Mouse (Mus musculus) embryonic fibroblast, embryonic 13.5 days (primary cell): ENCODE measurements at regions not wholly inside any gene's neighbourhood (a gene's known extent, or its start where the extent isn't known, plus 50 kb on each side); places are given as distances from the start of the nearest gene placed in this dataset.
A peak's percentile ranks its signal among the peaks of the same experiment; 100 is the strongest.

Experiments used
- H3K27ac ChIP-seq: 2 replicates; pipeline ENCODE4 v1.5.1; 2012; ENCODE audit warnings: low read length, control low read depth, inconsistent platforms; ENCODE audit not compliant: insufficient read depth
- H3K4me1 ChIP-seq: 2 replicates; pipeline ENCODE4 v1.6.1; 2011; ENCODE audit warnings: low read length; ENCODE audit not compliant: control insufficient read depth, insufficient read depth
- H3K4me3 ChIP-seq: 2 replicates; pipeline ENCODE4 v1.5.1; 2011; ENCODE audit warnings: mild to moderate bottlenecking, control low read depth, low read length; ENCODE audit not compliant: insufficient read depth
- CTCF ChIP-seq: IDR thresholded peaks from 2 replicates; pipeline ENCODE4 v1.5.1; 2011; ENCODE audit warnings: mild to moderate bottlenecking, control low read depth, low read length, moderate library complexity, borderline replicate concordance; ENCODE audit not compliant: insufficient read depth
- POLR2A ChIP-seq: IDR thresholded peaks from 2 replicates; pipeline ENCODE4 v1.6.1; 2011; ENCODE audit warnings: low read depth, mild to moderate bottlenecking, control low read depth, low read length, moderate library complexity

GRCm38 (mm10) chr15:62889798-62890197 is 955.2 kb downstream of the Gsdmc2 start:
- Histone ChIP-seq H3K4me1 (no peaks in the 10 kb centered on the region), H3K4me3 (no peak overlapping the region), H3K27ac (0 out of 2 replicates have a peak overlapping the region, but pooled peaks have one; percentile 17)
- TF ChIP-seq CTCF = no peak
- TF ChIP-seq POLR2A = no peak

GRCm38 (mm10) chr15:62885331-62885730 is 959.6 kb downstream of the Gsdmc2 start:
- Histone ChIP-seq H3K27ac (no peak overlapping the region), H3K4me3 (no peak overlapping the region), H3K4me1 (no peaks in the 10 kb centered on the region)
- TF ChIP-seq POLR2A (no peak), CTCF (no peak)

GRCm38 (mm10) chr15:62871082-62871766 is 973.8 kb downstream of the Gsdmc2 start:
- Histone ChIP-seq H3K27ac (no peak overlapping the region), H3K4me3 (no peak overlapping the region), H3K4me1 (no peaks in the 10 kb centered on the region)
- TF ChIP-seq POLR2A (no peak), CTCF (no peak)

GRCm38 (mm10) chr15:62862574-62862973 is 982.4 kb downstream of the Gsdmc2 start:
- H3K4me1 ChIP-seq = no peaks in the 10 kb centered on the region
- TF ChIP-seq CTCF (no peak), POLR2A (no peak)
- no peak overlapping the region for H3K4me3 ChIP-seq
- no peak overlapping the region for H3K27ac ChIP-seq

GRCm38 (mm10) chr15:62861422-62861821 is 983.6 kb downstream of the Gsdmc2 start:
- Histone ChIP-seq H3K4me3 (no peak overlapping the region), H3K4me1 (no peaks in the 10 kb centered on the region), H3K27ac (no peak overlapping the region)
- TF ChIP-seq POLR2A (no peak), CTCF (no peak)

GRCm38 (mm10) chr15:62849326-62849725 is 995.7 kb downstream of the Gsdmc2 start:
- Histone ChIP-seq H3K4me3 (no peak overlapping the region), H3K4me1 (no peaks in the 10 kb centered on the region), H3K27ac (no peak overlapping the region)
- no peak for TF ChIP-seq POLR2A
- no peak for TF ChIP-seq CTCF

- no peaks in the 10 kb centered on the region for H3K4me1 ChIP-seq
- TF ChIP-seq POLR2A (no peak), CTCF (no peak)
- no peak overlapping the region for H3K27ac ChIP-seq
- no peak overlapping the region for H3K4me3 ChIP-seq
Observed at GRCm38 (mm10) chr15:62845884-62846283, 999.1 kb downstream of the Gsdmc2 start.

- H3K4me1 ChIP-seq = no peaks in the 10 kb centered on the region
- no peak overlapping the region for H3K27ac ChIP-seq
- no peak overlapping the region for H3K4me3 ChIP-seq
- TF ChIP-seq POLR2A = no peak
- TF ChIP-seq CTCF = no peak
Observed at GRCm38 (mm10) chr15:62825586-62825985, 1019.4 kb downstream of the Gsdmc2 start.

GRCm38 (mm10) chr15:62823861-62824518 is 1021.0 kb downstream of the Gsdmc2 start:
- Histone ChIP-seq H3K27ac (no peak overlapping the region), H3K4me3 (no peak overlapping the region), H3K4me1 (no peaks in the 10 kb centered on the region)
- TF ChIP-seq CTCF (no peak), POLR2A (no peak)

- TF ChIP-seq CTCF (no peak), POLR2A (no peak)
- H3K4me1 ChIP-seq = no peaks in the 10 kb centered on the region
- no peak overlapping the region for H3K27ac ChIP-seq
- H3K4me3 ChIP-seq = no peak overlapping the region
Observed at GRCm38 (mm10) chr15:62822305-62822704, 1022.7 kb downstream of the Gsdmc2 start.

- Histone ChIP-seq H3K4me1 (no peaks in the 10 kb centered on the region), H3K27ac (no peak overlapping the region), H3K4me3 (no peak overlapping the region)
- TF ChIP-seq POLR2A = no peak
- no peak for TF ChIP-seq CTCF
Observed at GRCm38 (mm10) chr15:62813093-62813492, 1031.9 kb downstream of the Gsdmc2 start.
